Comparison of ENCODE assay signal across 26 mouse cellular contexts in genomic region chrX:43235844-43236243, GRCm38 (mm10).
"Had no signal": no experiment of that assay in that cellular context is flagged by ENCODE, and none has a peak within 500 bp of the region (broad histone marks: within the 10 kb centered on the region; RNA-seq: fewer than 3 reads in every experiment).

No protein-coding gene starts in this region.

- H3K9me3 ChIP-seq: heart, embryonic 13.5 days; heart, embryonic 15.5 days; hindbrain, embryonic 13.5 days; hindbrain, embryonic 15.5 days; kidney, embryonic 15.5 days; limb, embryonic 13.5 days; limb, embryonic 15.5 days; liver, embryonic 12.5 days had no signal

- H3K27ac ChIP-seq: heart, adult 2 months; heart, embryonic 13.5 days; heart, embryonic 15.5 days; hindbrain, embryonic 13.5 days; hindbrain, embryonic 15.5 days; hindbrain, postnatal 0 days; kidney, embryonic 15.5 days; kidney, postnatal 0 days; left cerebral cortex, adult 2 months; limb, embryonic 13.5 days; limb, embryonic 15.5 days; liver, embryonic 12.5 days; liver, embryonic 14.5 days had no signal

- H3K36me3 ChIP-seq: heart, embryonic 13.5 days; heart, embryonic 15.5 days; hindbrain, embryonic 13.5 days; hindbrain, embryonic 15.5 days; kidney, embryonic 15.5 days; limb, embryonic 13.5 days; limb, embryonic 15.5 days; liver, embryonic 12.5 days had no signal

- DNase-seq: gastrocnemius, postnatal 14 days; gastrocnemius, postnatal 36 days; heart, adult 11 months; heart, adult 2 months; heart, postnatal 14 days; heart, postnatal 36 days; kidney, adult 11 months; kidney, adult 2 months; kidney, adult 9 months; kidney, postnatal 14 days; kidney, postnatal 36 days; left cerebral cortex, postnatal 4 days had no signal

- H3K27me3 ChIP-seq: heart, embryonic 13.5 days; heart, embryonic 15.5 days; hindbrain, embryonic 13.5 days; hindbrain, embryonic 15.5 days; kidney, embryonic 15.5 days; limb, embryonic 13.5 days; limb, embryonic 15.5 days; liver, embryonic 12.5 days had no signal

- H3K4me1 ChIP-seq: heart, embryonic 13.5 days; heart, embryonic 15.5 days; hindbrain, embryonic 13.5 days; hindbrain, embryonic 15.5 days; kidney, embryonic 15.5 days; limb, embryonic 13.5 days; limb, embryonic 15.5 days; liver, embryonic 12.5 days had no signal

- ATAC-seq: hindbrain, postnatal 0 days; intestine, embryonic 16.5 days; liver, embryonic 12.5 days had no signal

- H3K4me2 ChIP-seq: heart, embryonic 11.5 days; heart, embryonic 13.5 days; heart, embryonic 15.5 days; hindbrain, embryonic 13.5 days; hindbrain, embryonic 15.5 days; kidney, embryonic 15.5 days; limb, embryonic 13.5 days; limb, embryonic 15.5 days; liver, embryonic 12.5 days had no signal

- H3K9ac ChIP-seq: heart, embryonic 13.5 days; heart, embryonic 15.5 days; hindbrain, embryonic 13.5 days; hindbrain, embryonic 15.5 days; kidney, embryonic 15.5 days; limb, embryonic 13.5 days; limb, embryonic 15.5 days; liver, embryonic 12.5 days; liver, embryonic 14.5 days had no signal

- H3K4me3 ChIP-seq: heart, adult 2 months; heart, embryonic 13.5 days; heart, embryonic 15.5 days; hindbrain, embryonic 13.5 days; hindbrain, embryonic 15.5 days; kidney, embryonic 15.5 days; left cerebral cortex, adult 2 months; limb, embryonic 13.5 days; limb, embryonic 15.5 days; liver, embryonic 12.5 days had no signal
